Mouse (Mus musculus): Measurements from ENCODE around the gene Dxo.

Gene Dxo

DNA sequence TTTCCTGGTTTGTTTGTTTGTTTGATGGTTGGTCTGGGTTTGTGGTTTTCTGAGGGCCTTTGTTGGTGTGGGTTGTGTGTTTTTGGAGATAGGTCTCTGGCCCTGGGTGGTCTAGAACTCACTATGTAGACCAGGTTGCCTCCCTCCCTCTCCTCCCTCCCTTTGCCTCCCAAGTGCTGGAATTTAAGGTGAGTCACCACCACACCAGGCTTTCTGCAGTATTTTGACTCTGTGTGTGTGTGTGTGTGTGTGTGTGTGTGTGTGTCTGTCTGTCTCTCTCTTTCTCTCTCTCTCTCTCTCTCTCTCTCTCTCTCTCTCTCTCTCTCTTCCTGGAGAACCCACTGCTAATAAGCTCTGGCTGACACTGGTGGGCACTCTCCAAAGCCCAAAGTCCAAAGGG, 44.3 kb downstream of the Dxo start:
- no peak for DNase-seq (ENCODE audit: low read depth, low spot score)

DNA sequence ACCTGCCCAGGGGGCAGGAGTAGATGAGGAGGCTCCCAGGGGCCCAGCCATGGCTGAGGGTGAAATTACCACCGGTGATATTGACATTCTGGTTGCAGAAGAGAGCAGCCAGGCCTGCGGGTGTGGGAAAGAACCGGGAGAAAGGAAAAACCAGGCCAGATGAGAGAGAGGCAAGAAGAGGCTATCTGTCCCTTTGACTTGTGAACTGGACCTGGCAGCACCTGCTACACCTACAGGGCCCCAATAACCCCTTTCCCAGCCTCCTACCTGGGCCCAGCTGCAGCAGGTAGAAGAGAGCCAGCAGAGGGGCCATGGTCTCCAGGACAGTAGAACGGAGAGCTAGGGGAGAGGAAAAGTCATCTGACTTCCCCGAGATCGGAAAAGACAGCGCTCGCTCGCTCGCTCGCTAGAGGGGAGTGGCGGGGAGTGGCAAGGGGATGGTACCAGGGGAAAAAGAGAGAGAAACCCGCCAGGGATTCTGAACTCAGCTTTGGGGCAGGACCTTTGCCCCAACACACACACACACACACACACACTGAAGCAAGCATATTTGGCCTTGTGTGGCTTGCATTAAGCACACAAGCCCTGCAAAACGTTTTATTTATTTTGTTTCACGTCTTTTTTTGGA, 45.0 kb downstream of the Dxo start, which contains the start of gene Gm20547:
Gene Gm20547, minus strand, starts transcription at position 360 of the 628 bp plus-strand sequence.
- no peak for DNase-seq (ENCODE audit: low read depth, low spot score)

DNA sequence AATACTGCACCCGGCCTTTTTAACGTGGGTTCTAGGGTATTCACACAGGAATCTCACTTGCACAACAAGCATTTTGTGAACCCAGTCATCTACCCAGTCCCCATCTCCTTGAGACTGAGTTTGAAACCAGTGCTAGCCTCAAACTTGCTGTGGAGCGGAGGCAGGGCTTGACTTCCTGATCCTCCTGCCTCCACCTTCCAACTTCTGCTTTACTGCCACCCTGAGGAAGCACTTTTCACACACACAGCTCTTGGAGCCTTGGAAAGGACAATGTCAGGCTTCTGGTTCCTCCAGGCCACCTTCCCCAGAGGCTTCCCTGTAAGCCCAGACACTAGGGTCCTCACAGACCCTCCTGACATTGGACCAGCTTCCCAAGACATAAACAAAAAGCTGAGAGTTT, 46.5 kb downstream of the Dxo start:
- DNase-seq (ENCODE audit: low read depth, low spot score), result no peak

DNA sequence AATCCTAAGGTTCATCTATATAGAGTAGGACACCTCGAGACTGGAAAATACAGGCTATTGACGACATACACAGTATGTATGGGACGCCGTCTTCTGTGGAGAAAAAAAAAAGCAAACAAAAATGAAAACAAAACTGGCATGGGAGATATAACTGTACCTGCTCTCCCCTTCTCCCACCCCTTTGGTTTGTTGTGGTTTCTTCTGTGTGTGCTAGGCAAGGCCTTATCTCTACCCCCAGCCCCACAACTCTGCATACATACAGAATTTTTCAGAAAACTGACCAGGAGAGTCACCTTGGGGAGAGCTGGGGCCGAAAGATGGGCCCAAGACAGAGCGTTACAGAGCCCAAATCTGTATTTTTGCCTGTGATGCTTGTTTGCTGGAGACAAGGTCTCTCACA, 47.9 kb downstream of the Dxo start:
- DNase-seq (ENCODE audit: low read depth, low spot score), result no peak

DNA sequence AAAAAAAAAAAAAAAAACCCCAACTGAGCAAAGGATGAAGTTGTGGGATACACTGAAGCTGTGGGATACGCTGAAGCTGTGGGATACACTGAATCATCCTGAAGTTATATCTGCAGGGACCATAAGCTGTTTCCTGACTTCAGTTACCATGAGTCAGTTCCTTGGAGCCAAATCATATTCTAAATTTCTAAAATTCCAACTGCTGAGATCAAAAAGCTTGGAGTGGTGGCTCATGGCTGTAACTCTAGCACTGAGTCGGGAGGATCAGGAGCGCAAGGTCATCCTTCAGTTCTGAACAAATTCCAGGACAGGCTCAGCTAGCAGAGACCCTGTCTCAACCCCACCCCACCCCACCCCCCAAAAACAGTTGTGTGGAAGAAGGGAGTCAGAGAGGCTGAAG, 48.8 kb downstream of the Dxo start:
- no peak for DNase-seq (ENCODE audit: low read depth, low spot score)

DNA sequence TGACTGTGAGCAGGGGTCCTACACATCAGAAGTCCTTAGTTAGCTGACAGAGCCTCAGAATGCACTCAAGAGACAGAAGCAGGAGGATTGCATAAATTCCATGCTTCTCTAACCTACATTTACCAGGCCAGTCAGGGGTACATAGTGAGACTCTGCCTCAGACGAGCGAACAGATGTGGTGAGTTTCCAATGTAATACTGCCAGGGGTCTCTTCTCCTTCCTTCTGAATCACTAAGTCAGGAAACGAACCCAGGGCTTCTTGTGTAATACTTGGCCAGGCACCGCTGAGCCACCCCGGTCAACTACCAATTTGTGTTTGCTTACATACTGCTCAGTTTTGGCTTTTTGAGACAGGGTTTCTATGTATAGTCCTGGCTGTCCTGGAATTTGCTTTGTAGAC, 51.1 kb downstream of the Dxo start:
- no peak for DNase-seq (ENCODE audit: low read depth, low spot score)

All from retina, adult 2 months (tissue).